Mouse (Mus musculus): ENCODE data around the gene Mad2l1. TPM values are rescaled to one million over a fixed set of nuclear protein-coding genes. Genes with fewer than 3 reads are reported as not detected.

Gene Mad2l1
- polyA plus RNA-seq (2015; fragmentation: Nextera tagmentation; extraction: Ambion mirVana) = 54.7 and 62.7 TPM in 2 replicates

DNA sequence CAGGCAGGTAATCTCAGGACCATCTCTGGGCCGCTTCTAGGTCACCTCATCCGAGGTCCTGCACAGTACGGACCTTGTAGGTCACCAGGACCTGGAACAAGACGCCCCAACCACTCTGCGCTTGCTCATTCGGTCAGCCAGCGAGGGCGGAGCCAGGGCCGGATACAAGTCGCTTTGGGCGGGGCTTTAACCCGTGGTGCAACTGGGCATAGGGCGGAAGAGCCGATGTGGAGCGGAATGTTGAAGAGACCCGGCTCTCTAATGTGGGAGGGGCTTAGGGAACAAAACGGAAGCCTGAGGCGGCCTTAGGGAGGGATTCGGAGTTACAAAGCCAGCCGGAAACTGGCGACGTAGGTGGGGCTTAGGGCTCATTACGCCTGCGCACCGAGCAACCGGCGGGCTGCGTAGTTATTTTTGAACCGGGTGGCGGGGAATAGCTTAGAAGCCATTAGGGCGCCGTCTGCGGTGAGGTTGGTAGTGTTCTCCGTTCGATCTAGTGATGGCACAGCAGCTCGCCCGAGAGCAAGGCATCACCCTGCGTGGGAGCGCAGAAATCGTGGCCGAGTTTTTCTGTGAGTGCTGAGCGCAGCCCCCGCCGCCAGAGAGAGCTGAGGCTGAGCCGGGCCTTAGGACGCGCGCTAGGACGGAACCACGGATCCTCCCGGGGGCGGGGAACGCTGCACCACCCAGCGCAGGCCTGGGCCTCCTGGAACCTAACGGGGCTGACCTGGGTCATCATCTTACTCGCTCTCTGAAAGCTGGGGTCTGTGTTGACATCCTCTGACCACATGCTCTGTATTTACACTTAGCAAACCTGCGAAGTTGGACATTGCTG, at the start of gene Mad2l1:
TSS of gene Mad2l1 (plus strand) at position 363 of the 835 bp plus-strand sequence.
- Histone ChIP-seq H3K4me3 (ENCODE audit: low read depth, low read length) (peak within 1 kb of the TSS; percentile 90), H3K4me1 (ENCODE audit: control insufficient read depth, low read depth, low read length) (peaks cover 8% of the 10 kb centered on the region), H3K9ac (ENCODE audit: low read depth, low read length) (peak within 1 kb of the TSS; percentile 91), H3K27ac (ENCODE audit: low read length) (peak within 1 kb of the TSS; percentile 96), H3K4me2 (ENCODE audit: low read depth, low read length) (peak within 1 kb of the TSS; percentile 89), H3K27me3 (ENCODE audit: control insufficient read depth, insufficient read depth, low read depth, low read length) (no peaks in the 10 kb centered on the region), H3K9me3 (replicated peaks; ENCODE audit: control insufficient read depth, low read length) (no peaks in the 10 kb centered on the region), H3K36me3 (ENCODE audit: control insufficient read depth, insufficient read depth) (peaks cover 12% of the 10 kb centered on the region)
- WGBS (ENCODE audit: insufficient replicate concordance) = under 1% methylated on average over 57 of the region's 57 CpGs
- peak; percentile 96 for ATAC-seq (ENCODE audit: low read depth)

DNA sequence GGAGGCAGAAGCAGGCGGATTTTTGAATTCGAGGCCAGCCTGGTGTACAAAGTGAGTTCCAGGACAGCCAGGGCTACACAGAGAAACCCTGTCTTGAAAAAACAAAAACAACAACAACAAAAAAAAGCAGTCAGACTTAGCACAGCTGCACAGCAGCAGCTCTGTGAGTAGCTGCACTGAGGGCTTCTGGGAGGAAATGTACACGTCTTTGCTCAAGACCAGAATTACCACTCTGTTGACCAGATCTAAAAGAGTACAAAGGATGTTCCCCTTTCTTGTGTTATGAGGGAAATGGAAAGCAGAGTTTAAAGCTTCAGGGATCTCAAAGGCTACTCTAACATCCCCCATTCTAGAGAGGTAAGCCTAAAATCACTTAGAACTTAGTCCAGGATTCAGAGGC, 41.5 kb upstream of the Mad2l1 start:
- no peak overlapping the region for H3K27ac ChIP-seq (ENCODE audit: low read length)
- H3K27me3 ChIP-seq (ENCODE audit: control insufficient read depth, insufficient read depth, low read depth, low read length) = no peaks in the 10 kb centered on the region
- no peaks in the 10 kb centered on the region for H3K4me1 ChIP-seq (ENCODE audit: control insufficient read depth, low read depth, low read length)
- WGBS (ENCODE audit: insufficient replicate concordance) = 51% methylated on average over 3 of the region's 3 CpGs
- no peak overlapping the region for H3K4me3 ChIP-seq (ENCODE audit: low read depth, low read length)
- H3K4me2 ChIP-seq (ENCODE audit: low read depth, low read length) = no peak overlapping the region
- no peaks in the 10 kb centered on the region for H3K9me3 ChIP-seq (replicated peaks; ENCODE audit: control insufficient read depth, low read length)
- no peak overlapping the region for H3K9ac ChIP-seq (ENCODE audit: low read depth, low read length)
- H3K36me3 ChIP-seq (ENCODE audit: control insufficient read depth, insufficient read depth) = no peaks in the 10 kb centered on the region
- no peak for ATAC-seq (ENCODE audit: low read depth)

DNA sequence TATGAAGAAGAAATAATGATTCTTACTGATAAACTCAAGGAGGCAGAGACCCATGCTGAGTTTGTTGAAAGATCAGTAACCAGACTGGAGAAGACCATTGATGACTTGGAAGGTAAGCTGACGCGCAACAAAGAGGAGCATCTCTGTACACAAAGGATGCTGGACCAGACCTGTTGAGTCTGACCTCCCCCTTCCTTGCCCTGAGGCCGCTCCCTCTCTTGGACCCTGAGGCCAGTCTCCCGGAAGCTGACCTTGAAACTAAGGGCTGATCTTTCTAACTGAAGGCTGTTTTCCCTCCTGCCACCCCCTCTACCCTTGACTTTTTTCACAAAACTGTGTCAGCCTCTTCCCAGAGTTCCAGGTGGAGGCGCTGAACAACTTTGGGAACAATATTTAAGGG, 18.8 kb upstream of the Mad2l1 start:
- Histone ChIP-seq H3K4me3 (ENCODE audit: low read depth, low read length) (no peak overlapping the region), H3K9me3 (replicated peaks; ENCODE audit: control insufficient read depth, low read length) (no peaks in the 10 kb centered on the region), H3K27ac (ENCODE audit: low read length) (no peak overlapping the region), H3K36me3 (ENCODE audit: control insufficient read depth, insufficient read depth) (no peaks in the 10 kb centered on the region), H3K4me2 (ENCODE audit: low read depth, low read length) (no peak overlapping the region), H3K9ac (ENCODE audit: low read depth, low read length) (no peak overlapping the region), H3K27me3 (ENCODE audit: control insufficient read depth, insufficient read depth, low read depth, low read length) (no peaks in the 10 kb centered on the region), H3K4me1 (ENCODE audit: control insufficient read depth, low read depth, low read length) (no peaks in the 10 kb centered on the region)
- ATAC-seq (ENCODE audit: low read depth) = no peak
- 75% methylated on average over 5 of the region's 5 CpGs for WGBS (ENCODE audit: insufficient replicate concordance)

DNA sequence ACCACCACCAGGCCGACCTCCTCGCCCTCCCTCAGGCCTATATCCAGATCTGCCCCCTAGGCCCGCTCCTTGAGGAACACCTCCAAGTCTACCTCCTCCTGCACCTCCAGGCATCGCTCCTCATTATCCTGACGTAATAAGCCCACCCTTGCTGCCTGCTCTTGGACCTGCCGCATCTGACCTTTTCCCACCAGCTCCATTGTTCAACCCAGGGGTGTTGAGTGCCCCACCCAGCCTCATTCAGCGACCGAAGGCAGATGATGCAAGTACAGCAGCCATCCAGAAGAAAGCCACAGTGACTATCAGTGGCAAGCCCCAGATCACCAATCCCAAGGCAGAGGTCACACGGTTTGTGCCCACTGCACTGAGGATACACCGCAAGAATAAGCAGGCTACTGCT, 6.8 kb upstream of the Mad2l1 start:
- 76% methylated on average over 10 of the region's 10 CpGs for WGBS (ENCODE audit: insufficient replicate concordance)
- Histone ChIP-seq H3K9me3 (replicated peaks; ENCODE audit: control insufficient read depth, low read length) (no peaks in the 10 kb centered on the region), H3K27ac (ENCODE audit: low read length) (no peak overlapping the region), H3K4me1 (ENCODE audit: control insufficient read depth, low read depth, low read length) (no peaks in the 10 kb centered on the region), H3K9ac (ENCODE audit: low read depth, low read length) (no peak overlapping the region), H3K4me3 (ENCODE audit: low read depth, low read length) (no peak overlapping the region), H3K36me3 (ENCODE audit: control insufficient read depth, insufficient read depth) (no peaks in the 10 kb centered on the region), H3K4me2 (ENCODE audit: low read depth, low read length) (no peak overlapping the region), H3K27me3 (ENCODE audit: control insufficient read depth, insufficient read depth, low read depth, low read length) (no peaks in the 10 kb centered on the region)
- ATAC-seq (ENCODE audit: low read depth) = no peak

DNA sequence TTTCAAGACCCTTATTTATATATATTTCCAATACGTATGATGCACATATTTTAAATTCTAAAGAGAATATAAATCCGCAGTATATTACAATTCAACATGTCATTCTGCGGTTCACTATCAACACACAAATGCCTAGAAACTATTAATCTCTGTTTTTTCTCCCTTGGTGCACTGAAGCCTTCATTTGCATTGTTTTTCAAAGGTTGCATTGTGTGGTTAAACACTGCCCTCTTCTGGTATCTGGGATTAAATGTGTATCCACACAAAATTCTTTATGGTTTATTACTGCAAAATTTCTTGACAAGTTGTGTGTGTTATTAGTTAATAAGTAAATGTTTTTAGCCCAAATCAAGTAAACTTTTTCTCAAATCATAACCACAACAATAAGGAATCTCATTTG, 1.9 kb upstream of the Mad2l1 start:
- Histone ChIP-seq H3K9ac (ENCODE audit: low read depth, low read length) (no peak overlapping the region), H3K27me3 (ENCODE audit: control insufficient read depth, insufficient read depth, low read depth, low read length) (no peaks in the 10 kb centered on the region), H3K4me2 (ENCODE audit: low read depth, low read length) (no peak overlapping the region), H3K4me3 (ENCODE audit: low read depth, low read length) (no peak overlapping the region), H3K9me3 (replicated peaks; ENCODE audit: control insufficient read depth, low read length) (no peaks in the 10 kb centered on the region), H3K4me1 (ENCODE audit: control insufficient read depth, low read depth, low read length) (peaks cover 8% of the 10 kb centered on the region), H3K27ac (ENCODE audit: low read length) (no peak overlapping the region), H3K36me3 (ENCODE audit: control insufficient read depth, insufficient read depth) (no peaks in the 10 kb centered on the region)
- 26% methylated on average over 3 of the region's 3 CpGs for WGBS (ENCODE audit: insufficient replicate concordance)
- no peak for ATAC-seq (ENCODE audit: low read depth)

DNA sequence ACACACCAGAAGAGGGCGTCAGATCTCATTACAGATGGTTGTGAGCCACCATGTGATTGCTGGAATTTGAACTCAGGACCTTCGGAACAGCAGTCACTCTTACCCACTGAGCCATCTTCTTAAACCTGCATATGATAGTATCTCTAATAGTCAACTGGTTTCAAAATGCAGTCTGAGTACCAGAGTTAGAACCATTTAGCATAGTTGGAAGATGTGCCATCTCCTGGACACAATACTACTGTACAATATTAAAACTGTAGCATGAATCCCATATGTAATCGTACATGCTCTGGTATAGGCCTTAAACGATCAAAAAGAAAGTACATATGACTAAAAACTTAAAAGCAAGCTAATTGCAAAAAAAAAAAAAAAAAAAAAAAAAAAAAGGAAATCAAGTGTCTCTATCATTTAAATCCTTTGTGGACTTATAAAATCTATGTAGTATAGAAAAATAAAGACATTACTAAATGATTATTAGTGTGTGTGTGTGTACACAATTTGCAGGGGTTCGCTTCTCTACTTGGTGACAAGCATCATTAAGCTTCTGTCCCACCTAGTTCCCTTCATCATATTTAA, 736 bp upstream of the Mad2l1 start:
- H3K4me1 ChIP-seq (ENCODE audit: control insufficient read depth, low read depth, low read length) = peaks cover 8% of the 10 kb centered on the region
- H3K9me3 ChIP-seq (replicated peaks; ENCODE audit: control insufficient read depth, low read length) = no peaks in the 10 kb centered on the region
- H3K27me3 ChIP-seq (ENCODE audit: control insufficient read depth, insufficient read depth, low read depth, low read length) = no peaks in the 10 kb centered on the region
- 56% methylated on average over 5 of the region's 5 CpGs for WGBS (ENCODE audit: insufficient replicate concordance)
- H3K9ac ChIP-seq (ENCODE audit: low read depth, low read length) = peak overlapping the region; percentile 65
- H3K4me2 ChIP-seq (ENCODE audit: low read depth, low read length) = peak overlapping the region; percentile 89
- peak overlapping the region; percentile 96 for H3K27ac ChIP-seq (ENCODE audit: low read length)
- peak overlapping the region; percentile 90 for H3K4me3 ChIP-seq (ENCODE audit: low read depth, low read length)
- peaks cover 4% of the 10 kb centered on the region for H3K36me3 ChIP-seq (ENCODE audit: control insufficient read depth, insufficient read depth)
- ATAC-seq (ENCODE audit: low read depth) = no peak

DNA sequence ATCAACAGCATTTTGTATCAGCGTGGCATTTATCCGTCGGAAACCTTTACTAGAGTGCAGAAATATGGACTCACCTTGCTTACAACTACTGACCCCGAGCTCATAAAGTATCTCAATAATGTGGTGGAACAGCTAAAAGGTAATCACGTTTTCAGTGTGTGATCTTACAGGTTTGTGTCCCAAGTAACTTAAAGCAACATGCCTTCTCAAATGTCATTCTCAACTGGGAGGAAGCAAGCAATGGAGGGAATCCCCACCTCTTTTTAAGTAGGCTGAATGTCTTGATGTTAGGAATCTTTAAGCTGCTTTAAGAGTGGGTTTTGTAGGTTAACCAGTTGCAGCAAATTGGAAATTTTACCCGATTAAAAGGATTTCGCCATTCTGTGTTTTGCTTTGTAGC, 776 bp downstream of the Mad2l1 start:
- Histone ChIP-seq H3K9me3 (replicated peaks; ENCODE audit: control insufficient read depth, low read length) (no peaks in the 10 kb centered on the region), H3K9ac (ENCODE audit: low read depth, low read length) (peak overlapping the region; percentile 91), H3K4me3 (ENCODE audit: low read depth, low read length) (peak overlapping the region; percentile 90), H3K27me3 (ENCODE audit: control insufficient read depth, insufficient read depth, low read depth, low read length) (no peaks in the 10 kb centered on the region), H3K4me1 (ENCODE audit: control insufficient read depth, low read depth, low read length) (peaks cover 8% of the 10 kb centered on the region), H3K27ac (ENCODE audit: low read length) (peak overlapping the region; percentile 96), H3K36me3 (ENCODE audit: control insufficient read depth, insufficient read depth) (peaks cover 13% of the 10 kb centered on the region), H3K4me2 (ENCODE audit: low read depth, low read length) (peak overlapping the region; percentile 89)
- 9% methylated on average over 7 of the region's 7 CpGs for WGBS (ENCODE audit: insufficient replicate concordance)
- no peak for ATAC-seq (ENCODE audit: low read depth)

DNA sequence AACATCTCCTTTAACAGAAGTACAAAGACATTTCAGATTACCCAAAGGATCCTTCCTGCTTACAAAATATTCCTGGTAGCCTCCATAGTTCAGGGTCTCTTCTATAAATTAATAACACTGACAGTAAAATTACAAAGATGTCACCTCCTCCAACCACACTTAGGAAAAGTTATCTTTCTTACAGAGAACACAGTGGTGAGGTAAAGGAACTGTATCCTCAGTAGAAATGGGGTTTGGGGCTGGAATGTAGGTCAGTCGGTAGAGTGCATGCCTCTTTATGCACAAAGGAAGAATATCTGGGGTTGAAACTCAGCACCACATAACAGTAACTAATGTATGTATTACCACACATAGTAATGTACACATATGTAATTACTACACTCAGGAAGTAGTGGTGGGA, 24.8 kb downstream of the Mad2l1 start, which contains the start of gene Vmn1r32:
TSS of gene Vmn1r32 (minus strand) at position 101 of the 400 bp plus-strand sequence.
- Histone ChIP-seq H3K36me3 (ENCODE audit: control insufficient read depth, insufficient read depth) (no peaks in the 10 kb centered on the region), H3K4me3 (ENCODE audit: low read depth, low read length) (no peak within 1 kb of the TSS), H3K4me1 (ENCODE audit: control insufficient read depth, low read depth, low read length) (no peaks in the 10 kb centered on the region), H3K4me2 (ENCODE audit: low read depth, low read length) (no peak within 1 kb of the TSS), H3K9ac (ENCODE audit: low read depth, low read length) (no peak within 1 kb of the TSS), H3K27me3 (ENCODE audit: control insufficient read depth, insufficient read depth, low read depth, low read length) (no peaks in the 10 kb centered on the region), H3K9me3 (replicated peaks; ENCODE audit: control insufficient read depth, low read length) (no peaks in the 10 kb centered on the region), H3K27ac (ENCODE audit: low read length) (no peak within 1 kb of the TSS)
- ATAC-seq (ENCODE audit: low read depth) = no peak
- WGBS (ENCODE audit: insufficient replicate concordance) = 48% methylated on average over 1 of the region's 1 CpGs

DNA sequence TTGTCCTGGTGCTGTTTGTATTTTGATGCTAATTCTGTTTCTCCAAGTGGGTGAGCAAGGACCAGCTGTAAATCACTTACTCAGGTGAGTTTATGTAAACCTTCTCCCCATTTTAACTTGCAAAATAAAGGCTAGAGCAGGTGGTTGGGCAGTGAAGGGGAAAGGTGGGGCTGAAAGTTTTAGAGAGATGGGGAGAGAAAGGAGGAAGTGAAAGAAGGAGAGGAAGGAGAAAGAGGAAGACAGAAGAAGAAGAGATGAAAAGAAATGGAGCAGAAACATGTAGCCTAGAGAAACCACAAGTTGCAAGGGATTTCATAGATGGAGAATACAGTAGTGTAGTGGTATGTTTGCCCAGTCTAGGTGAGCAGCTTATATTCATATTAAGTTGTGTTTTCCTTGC, 60.6 kb downstream of the Mad2l1 start:
- H3K9me3 ChIP-seq (replicated peaks; ENCODE audit: control insufficient read depth, low read length) = no peaks in the 10 kb centered on the region
- no peaks in the 10 kb centered on the region for H3K36me3 ChIP-seq (ENCODE audit: control insufficient read depth, insufficient read depth)
- no peak overlapping the region for H3K4me2 ChIP-seq (ENCODE audit: low read depth, low read length)
- no peak overlapping the region for H3K27ac ChIP-seq (ENCODE audit: low read length)
- no peaks in the 10 kb centered on the region for H3K27me3 ChIP-seq (ENCODE audit: control insufficient read depth, insufficient read depth, low read depth, low read length)
- no peak for ATAC-seq (ENCODE audit: low read depth)
- H3K4me3 ChIP-seq (ENCODE audit: low read depth, low read length) = no peak overlapping the region
- no peak overlapping the region for H3K9ac ChIP-seq (ENCODE audit: low read depth, low read length)
- no peaks in the 10 kb centered on the region for H3K4me1 ChIP-seq (ENCODE audit: control insufficient read depth, low read depth, low read length)

All from liver, embryonic 16.5 days (tissue).